Mouse (Mus musculus) heart, adult 11 months (tissue): ENCODE results near the gene Cuedc2.

ENCODE experiments used
- DNase-seq: peaks from one replicate; pipeline ENCODE4 v3.0.0; 2022

The Cuedc2 gene

DNA sequence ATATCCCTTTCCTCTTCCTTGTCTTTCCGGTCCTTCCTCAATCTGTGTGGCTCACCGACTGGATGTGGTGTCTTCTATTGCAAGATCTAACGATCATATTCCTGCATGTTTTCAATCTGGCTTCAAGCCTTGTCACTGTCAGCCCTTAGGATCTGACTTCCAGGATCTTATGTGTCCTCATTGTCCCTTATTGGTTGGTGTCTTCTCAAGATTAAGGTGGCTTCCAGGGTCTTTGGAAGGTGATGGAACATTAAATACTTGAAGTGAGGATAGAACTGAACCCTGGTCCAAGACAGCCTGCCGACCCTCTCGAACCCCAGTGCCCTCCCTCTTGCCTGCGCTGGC is 412 bp upstream of the Cuedc2 start:
- DNase-seq, result no peak

DNA sequence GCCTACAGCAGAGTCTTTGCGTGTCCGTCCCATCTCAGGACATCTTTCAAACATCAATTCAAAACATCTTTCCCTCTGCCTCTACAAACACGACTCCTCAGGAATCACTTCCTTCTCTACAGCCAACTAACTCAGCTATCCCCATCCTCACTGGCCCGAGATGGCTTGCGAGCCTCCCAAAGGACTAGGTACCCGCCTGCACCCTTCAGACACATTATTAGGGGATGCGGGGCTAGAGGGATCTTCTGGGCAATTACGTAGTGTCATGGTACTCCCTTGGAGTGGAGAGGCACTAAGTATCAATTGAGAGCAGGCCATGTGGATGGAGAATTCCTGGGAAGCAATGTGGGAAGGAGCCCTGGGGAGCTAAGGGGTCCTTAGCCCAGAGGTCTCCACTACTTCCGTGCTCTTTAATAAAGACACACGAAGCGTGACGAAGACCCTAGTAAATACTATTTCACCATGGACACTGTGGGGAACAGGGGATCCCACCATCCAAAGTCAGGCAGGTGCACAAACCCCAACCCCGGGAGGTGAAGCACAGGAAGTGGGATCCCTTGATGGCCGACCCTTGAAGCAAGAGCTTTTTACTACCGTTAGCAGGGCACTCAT is 677 bp downstream of the Cuedc2 start:
- DNase-seq, result no peak

DNA sequence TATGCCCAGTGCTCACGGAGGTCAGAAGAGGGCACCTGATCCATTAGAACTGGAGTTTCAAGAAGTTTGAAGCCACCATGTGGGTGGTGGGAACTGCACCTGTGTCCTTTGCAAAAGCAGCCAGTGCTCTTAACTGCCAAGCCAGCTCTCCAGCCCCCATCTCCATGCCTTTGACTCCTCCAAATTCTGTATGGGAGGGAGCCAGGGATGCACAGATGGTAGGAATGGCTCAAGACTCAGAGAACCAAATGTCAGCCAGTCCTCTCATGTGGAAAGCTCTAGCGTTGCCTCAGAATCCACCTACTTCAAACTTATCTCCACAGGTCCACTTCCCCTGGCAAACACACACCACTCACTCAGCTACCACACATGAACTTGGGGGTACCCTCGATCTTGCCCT is 4.6 kb downstream of the Cuedc2 start:
- peak; percentile 85 for DNase-seq

DNA sequence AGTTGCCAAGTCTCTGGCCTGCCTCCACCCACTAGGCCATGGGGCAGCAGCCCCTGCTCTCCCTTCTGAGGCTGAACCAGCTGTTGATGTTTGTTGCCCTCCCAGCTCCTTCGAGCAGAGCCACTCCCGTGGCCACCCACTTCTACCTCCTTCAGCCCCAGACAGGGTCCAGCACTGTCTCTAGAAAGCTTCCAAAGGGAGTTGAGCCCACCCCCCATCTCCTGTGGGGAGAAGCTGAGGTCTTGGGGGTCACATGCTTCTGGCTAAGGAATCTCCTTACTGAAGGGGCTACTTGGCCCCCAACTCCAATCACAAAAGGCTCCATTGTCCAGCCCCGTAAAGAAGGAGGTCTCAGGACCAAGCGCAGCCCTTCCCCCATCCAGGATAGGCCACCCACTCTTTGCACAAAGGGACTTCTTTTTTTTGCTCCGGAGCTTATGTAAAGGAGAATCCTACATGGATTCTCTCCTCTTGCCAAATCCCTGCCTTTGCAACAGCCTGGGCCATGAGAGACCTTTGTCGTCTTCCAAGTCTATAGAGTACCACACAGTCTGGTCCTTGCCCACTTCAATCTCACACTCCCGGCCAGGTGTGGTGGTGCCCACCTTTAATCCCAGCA is 5.7 kb downstream of the Cuedc2 start:
- DNase-seq, result peak; percentile 86

DNA sequence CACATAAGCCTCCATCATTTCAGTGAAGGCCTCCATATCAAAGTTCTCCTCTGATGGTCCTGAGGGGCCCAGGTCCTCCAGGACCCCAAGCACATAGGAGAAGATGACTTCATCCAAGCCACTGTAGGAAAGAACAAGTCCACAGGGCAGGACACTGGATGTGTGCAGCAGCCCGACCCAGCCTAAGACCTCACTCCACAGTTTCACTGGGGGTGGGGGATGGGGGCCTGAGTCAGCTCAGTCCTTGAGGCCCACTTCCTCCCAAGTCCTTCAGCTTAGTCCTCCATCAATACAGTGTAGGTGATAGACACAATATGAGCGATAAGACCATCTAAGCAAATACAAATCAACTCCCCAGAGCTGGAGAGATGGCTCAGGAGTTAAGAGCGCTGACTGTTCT is 6.6 kb downstream of the Cuedc2 start:
- DNase-seq, result no peak

DNA sequence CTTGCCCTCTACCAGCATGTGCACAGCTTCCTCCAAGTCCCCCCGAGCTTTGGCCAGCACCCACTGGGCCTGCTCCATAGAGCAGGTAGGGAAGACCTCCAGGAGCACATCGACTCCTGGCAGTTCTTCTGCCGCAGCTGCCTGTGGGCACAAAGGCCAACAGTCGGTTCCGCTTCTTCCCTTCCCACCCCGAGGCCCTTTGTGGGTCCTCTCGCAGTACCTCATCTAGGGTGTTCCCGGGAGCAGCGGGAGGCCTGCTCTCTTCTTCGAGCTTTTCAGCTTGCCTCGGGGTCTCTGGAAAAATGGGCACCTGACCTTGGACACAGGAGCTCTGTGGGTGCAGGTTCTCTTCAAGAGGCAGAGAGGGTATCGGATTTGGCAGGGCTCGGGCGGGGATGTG is 7.2 kb downstream of the Cuedc2 start:
- peak; percentile 92 for DNase-seq

DNA sequence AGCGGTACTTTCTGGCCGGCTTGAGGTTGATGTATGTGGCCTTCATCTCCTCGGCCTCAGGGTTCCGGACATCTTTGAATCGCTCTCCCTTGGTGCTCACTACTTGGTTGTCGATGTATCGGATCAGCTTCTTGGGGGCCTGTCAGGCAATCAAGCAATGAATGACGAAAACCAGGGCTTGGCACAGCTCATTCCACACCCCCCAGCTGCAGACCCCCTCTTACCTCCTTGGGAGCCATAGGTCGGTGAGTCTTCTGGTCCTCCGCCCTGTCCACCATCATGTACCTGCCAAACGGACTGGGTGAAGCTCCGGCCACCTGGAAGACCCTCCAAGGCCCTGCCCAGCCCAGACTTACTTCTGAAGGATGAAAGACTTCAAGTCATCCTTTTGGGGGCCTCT is 7.8 kb downstream of the Cuedc2 start:
- DNase-seq, result peak; percentile 91

DNA sequence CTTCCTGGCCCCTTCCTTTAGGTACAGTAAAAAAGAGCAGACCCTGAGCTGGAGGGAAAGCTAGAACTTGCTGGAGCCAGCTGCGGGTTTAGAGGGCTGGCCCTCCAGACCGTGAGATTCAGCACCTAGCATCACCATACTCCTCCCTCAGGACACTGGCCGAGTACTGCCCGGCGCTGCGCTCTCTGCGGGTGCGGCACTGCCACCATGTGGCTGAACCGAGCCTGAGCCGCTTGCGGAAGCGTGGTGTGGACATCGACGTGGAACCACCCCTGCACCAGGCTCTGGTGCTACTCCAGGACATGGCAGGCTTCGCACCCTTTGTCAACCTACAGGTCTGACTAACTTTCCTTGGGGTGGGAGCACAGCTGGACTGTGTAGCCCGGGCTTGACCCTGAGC is 8.6 kb downstream of the Cuedc2 start:
- peak; percentile 98 for DNase-seq

DNA sequence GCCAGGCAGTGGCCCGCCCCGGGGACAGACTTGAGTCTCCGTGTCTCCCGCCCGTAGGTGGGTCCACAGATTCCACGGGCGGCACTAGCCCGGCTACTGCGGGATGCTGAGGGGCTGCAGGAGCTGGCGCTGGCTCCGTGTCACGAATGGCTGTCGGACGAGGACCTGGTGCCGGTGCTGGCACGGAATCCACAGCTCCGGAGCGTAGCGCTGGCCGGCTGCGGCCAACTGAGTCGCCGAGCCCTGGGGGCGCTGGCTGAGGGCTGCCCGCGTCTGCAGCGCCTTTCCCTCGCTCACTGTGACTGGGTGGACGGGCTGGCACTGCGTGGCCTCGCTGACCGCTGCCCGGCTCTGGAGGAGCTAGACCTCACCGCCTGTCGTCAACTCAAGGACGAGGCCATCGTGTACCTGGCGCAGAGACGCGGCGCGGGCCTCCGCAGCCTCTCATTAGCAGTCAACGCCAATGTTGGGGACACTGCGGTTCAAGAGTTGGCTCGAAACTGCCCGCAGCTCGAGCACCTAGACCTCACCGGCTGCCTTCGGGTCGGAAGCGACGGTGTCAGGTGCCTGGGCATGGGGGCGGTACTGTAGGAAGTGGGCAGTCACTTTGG is 9.4 kb downstream of the Cuedc2 start:
- DNase-seq, result peak; percentile 93

DNA sequence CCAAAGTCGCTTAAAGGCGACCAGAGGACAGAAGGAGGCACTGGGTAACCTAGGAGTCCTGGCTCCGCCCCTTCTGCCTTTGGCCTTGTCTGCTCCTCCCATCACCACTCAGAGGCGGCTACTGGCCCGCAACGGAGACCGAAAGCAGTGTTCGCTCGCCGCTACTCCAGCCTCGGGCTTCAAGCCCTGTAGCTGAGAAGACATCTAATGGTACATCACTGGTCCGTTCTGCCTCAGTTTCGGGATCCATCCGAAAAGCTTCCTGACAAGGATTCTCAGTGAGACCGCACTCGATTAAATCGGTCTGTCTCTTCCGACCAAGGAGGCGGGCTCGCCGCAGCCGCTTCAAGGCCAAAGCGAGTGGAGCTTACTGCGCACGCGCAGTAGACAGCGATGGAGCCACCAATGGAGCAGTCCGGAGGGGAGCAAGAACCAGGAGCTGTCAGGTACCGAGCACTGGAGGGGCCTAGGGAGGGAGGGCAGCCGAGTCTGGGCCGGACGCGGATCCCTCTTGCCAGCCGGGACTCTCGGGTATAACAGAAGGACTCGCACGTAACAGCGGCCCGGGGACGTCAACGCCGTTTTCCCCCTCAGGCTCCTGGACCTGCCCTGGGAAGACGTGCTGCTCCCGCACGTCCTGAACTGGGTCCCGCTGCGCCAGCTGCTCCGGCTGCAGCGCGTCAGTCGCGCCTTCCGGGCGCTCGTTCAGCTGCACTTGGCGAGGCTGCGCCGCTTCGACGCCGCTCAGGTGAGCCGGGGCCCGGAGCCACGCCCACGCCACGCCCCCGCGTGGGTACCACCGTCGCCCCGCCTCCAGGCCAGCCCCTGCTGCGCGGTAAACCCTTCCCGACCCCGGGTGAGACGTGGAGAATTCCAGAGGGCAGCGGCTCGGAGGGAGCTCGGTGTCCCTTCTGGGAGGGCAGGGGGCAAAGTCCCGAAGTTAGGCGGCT is 10.1 kb downstream of the Cuedc2 start, which contains the start of gene Fbxl15:
Gene Fbxl15, plus strand, starts transcription at position 104 of the 950 bp plus-strand sequence.
- DNase-seq, result peak; percentile 99

DNA sequence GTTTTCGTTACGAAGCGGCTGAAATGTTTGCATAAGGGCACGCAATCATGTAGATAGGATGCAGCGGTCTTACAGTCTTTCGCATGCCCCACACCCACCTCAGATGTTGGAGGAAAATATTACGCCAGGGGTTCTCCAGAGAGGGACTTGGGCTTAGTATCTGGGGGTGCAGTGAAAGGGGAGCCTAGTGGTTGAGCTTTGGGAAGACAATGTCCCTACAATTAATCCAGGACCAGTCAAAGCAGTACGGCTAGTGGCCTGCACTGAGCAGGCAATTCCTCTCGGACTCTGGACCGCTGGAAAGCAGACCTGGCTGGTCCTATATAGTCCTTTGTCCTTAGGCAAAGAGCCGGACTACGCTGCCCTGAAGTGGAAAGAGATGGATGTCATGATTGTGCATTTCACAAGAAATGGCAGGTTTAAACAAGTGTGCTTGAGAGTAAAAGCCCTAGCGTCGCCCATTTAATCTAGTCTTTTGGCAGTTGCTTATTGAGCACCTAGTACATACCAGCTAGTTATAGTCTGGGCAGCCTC is 10.9 kb downstream of the Cuedc2 start:
- peak; percentile 91 for DNase-seq

DNA sequence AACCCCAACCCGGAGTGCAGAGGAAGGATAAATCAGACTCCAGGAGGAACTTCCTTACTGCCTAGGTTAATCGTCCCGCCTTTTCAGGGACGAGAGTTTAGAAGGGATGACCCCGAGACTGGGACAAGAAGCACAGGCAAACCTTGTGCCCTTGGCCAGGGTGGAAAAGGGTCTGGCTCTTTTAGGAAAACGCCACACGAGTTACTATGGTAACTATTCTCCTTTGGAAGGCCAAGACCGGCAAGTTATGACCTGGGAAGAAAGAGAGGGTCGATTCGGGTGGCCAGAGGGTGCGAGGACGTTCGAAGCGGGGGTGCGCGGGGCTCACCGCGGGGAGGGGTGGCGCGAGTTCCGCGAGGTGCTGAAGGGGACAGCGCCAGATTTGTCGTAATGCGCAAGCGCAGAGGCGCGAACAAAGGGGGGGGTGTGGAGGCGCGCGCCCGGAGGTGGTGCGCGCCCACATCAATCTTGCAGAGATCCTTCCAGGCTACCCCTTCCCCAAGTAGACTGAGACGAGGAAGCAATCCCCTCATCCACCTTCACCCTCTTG is 11.7 kb downstream of the Cuedc2 start, which contains the start of gene Psd:
Gene Psd, minus strand, starts transcription at position 401 of the 550 bp plus-strand sequence.
- peak; percentile 94 for DNase-seq

DNA sequence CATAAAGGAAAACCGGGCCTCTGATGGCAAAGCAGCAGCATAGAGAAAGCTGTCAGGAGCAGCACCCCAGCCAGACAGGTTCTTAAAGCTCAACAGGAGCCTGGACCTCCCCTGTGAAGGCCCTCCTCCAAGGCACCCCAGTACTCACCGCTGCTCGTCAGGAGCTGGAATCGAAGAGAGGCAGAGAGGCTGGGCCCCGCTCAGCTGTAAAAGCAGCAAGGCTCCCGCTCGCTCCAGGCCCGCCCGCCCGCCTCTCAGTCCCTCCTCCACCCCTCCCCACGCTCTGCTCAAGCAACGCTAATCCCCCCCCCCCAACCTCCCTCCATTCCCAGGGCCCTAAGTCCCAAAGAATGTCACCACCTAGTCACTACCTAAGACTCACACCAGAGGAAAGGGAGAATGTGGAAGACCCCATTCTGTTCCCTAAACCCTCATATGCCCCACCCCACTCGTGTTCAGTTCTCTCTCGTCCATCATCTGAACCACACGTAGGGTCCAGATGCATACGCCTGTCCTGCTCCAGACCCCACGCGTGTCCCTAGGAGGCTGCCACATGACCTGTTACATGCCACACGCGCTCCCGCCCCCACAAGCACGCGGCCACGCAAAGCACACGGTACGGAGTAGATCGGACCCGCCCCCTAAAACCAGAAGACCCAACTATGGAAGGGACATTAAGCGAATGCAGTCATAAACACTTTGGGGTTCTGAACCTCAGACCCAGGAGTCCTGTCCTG is 12.3 kb downstream of the Cuedc2 start:
- DNase-seq, result peak; percentile 91

DNA sequence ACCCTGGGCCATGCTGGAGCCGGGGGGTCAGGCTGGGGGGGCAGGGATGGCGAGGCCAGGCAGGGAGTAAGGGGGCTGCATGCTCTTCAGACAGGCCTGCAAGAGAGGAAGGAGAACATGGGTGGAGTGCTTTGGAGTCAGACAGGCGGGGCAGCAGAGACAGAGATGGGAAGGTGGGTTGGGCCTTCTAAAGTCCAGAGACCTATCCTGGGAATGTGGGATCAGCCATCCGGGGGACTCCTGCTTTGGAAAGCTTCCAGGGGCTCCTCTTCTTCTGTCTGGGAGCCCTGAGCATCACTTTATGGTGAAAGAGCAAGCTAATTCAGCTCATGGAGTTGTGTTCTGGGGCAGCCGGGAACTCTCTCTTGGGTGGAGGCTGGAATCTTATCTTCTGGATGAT is 13.6 kb downstream of the Cuedc2 start:
- DNase-seq, result peak; percentile 83

DNA sequence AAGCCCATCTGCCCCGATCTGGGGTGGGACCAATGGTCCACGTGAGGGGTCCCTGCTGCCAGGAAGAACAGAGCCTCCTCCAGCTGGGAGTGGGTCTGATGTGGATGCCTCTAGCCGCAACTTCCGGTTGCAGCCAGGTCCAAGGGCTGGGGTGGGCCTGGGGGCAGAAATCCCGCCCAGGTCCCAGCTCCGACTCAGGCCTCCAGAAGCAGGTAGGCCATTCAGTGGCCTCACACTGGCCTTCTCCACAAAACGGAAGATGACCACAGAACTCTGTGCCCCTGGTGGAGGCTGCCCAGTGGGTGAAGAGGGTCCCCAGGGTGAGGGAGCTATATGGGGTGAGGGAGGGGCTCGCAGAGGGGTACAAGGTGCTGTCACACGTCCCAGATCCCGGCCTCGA is 14.1 kb downstream of the Cuedc2 start:
- DNase-seq, result peak; percentile 90

DNA sequence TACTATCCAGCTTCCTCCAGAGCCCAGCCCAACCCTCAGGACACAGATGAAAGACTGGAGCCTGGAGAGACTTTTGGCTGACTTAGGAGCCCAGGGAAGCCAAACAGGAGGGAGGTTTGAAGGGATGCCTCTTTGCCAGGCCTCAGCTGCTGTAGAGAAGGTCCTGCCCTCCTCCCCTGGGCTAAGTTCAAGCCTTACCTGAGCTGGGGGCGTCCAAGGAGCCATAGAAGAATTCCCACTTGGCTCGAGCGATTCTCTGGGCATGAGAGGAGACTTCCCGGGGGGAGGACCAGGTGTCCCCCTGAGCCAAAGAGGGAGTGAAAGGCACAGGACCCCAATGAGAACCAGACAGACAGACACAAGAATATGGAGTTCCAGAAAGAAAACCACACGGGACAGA is 14.8 kb downstream of the Cuedc2 start:
- no peak for DNase-seq

DNA sequence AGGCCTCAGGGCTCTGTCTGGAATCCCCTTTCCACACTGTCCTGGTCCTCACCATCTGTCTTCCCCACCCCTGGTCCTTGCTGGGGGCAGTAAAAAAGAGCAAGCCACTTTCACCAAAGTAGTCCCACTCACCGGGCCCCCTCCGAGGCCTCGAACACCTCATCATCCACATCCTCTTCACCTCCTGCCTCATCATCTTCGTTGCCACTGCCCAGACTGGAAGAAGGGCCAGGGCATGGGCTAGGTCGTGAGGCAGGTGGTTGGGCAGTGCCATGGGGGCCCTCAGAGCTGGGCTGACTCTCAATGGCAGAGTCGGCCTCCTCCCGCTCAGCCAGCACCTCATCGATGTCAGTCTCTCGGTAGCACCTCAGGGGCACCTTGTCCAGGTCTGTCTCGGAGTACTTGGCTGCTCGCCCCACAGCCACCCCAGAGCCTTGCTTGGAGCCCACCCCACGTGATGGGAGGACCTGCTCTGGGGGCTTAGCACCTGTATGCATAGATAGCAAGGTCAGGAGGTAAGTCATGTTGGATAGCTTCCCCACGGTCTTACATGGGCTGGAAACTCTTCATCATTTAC is 15.4 kb downstream of the Cuedc2 start:
- peak; percentile 86 for DNase-seq

DNA sequence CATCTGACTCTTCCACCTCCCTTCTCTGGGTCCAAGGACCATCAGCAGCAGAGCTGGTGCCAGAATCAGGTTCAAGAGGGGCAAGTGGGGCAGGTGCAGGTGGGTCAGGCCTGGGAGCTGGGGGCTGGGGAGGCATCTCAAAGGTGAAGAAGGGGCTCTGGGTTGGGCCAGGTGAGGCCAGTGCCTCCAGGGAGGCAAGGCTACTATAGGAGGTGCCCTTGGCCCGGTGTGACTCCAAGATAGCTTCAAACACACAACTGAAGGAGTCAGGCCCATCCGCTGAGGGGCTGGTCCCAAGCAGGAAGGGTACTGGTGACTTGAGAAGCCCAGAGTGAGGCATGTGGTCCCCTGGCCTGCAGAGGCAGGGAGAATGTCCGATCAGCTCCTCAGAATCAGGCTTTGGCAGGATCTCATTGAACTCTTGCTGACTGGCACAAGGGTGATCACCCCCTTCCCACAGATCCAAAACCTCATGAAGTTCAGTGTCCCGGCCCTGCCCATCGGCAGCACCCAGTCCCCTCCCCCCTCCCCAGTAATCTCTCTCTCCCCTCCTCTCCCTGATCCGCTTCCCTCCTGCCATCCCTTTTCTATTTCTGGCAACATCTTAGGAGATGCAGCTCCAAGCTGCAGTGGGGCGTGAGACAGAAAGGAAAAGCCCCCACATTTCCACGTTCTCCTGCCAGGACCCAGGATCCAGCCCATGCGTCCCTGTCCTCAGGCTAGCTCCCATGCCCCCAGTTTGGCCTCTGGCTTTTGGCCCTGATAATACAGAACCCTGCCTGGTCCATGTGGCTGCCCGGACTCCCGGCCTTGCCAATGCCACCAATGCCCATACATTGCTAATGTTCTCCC is 16.1 kb downstream of the Cuedc2 start:
- peak; percentile 86 for DNase-seq

DNA sequence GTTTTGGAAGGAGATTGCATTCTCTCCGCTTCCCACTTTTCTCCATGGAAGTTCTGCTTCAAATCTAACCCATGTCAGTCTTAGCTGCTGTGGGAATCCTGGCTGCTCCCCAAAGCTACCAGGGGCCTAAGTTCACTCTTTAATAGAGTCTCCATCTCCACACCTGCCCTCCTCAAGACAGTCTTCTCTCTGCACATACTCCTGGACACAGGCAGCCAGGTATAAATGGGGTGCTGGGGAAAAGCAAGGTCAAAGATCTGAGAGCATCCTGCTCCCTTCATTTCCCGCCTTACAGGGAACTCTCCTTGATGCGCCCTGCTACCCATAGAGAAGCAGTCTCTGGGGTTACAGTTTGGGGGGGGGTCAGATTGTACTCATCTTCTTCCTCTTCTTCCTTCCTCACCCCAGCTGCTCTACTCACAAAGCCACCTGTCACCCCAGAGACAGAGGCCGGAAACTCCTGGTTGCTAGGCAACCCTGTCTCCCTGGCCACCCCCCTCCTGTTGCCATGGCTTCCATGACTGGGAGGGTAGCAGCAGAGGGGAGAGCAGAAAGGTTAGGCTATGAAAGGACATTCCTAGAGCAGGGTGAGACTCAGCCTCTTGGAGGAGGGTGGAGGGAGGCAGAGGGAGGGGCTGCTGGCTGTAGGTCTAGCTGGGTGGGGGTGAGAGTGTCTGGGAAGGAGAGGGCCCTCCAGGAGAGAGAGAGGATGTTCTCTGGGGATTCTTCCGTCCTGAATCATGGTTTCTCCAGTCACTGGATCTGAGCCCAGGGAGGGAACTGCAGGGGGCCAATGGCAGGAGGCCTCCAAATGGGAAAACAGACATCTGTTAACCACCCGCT is 17.2 kb downstream of the Cuedc2 start:
- DNase-seq, result peak; percentile 87
